Mouse (Mus musculus): ENCODE measurements around the gene Gypa. TPM values are rescaled to one million over a fixed set of nuclear protein-coding genes. Genes with fewer than 3 reads are reported as not detected.
A peak's percentile ranks its signal among the peaks of the same experiment; 100 is the strongest.

Gypa gene
- polyA plus RNA-seq, 1 experiment from 2014 or later: 61.0 TPM

- Histone ChIP-seq H3K4me1 (ENCODE audit: control insufficient read depth, insufficient read depth, low read length) (no peaks in the 10 kb centered on the region), H3K4me2 (no peak overlapping the region), H3K9me3 (replicated peaks; ENCODE audit: control insufficient read depth, low read length) (no peaks in the 10 kb centered on the region), H3K27ac (ENCODE audit: low read depth, low read length) (no peak overlapping the region), H3K9ac (ENCODE audit: low read depth, low read length) (no peak overlapping the region), H3K36me3 (ENCODE audit: control insufficient read depth, insufficient read depth, low read length) (no peaks in the 10 kb centered on the region), H3K4me3 (ENCODE audit: low read depth, low read length) (no peak overlapping the region), H3K27me3 (ENCODE audit: control insufficient read depth, insufficient read depth, low read length) (no peaks in the 10 kb centered on the region)
- WGBS (ENCODE audit: insufficient replicate concordance): 61% methylated on average over 6 of the region's 6 CpGs
- ATAC-seq (replicated peaks; ENCODE audit: insufficient number of reproducible peaks, low FRiP score, low TSS enrichment): no peak
Observed at GRCm38 (mm10) chr8:80482173-80482572, 11.4 kb upstream of the Gypa start.

GRCm38 (mm10) chr8:80482822-80483774 is 10.5 kb upstream of the Gypa start:
- Histone ChIP-seq H3K9ac (ENCODE audit: low read depth, low read length) (no peak overlapping the region), H3K27ac (ENCODE audit: low read depth, low read length) (no peak overlapping the region), H3K9me3 (replicated peaks; ENCODE audit: control insufficient read depth, low read length) (no peaks in the 10 kb centered on the region), H3K4me2 (peak overlapping the region; percentile 47), H3K4me1 (ENCODE audit: control insufficient read depth, insufficient read depth, low read length) (no peaks in the 10 kb centered on the region), H3K27me3 (ENCODE audit: control insufficient read depth, insufficient read depth, low read length) (no peaks in the 10 kb centered on the region), H3K4me3 (ENCODE audit: low read depth, low read length) (no peak overlapping the region), H3K36me3 (ENCODE audit: control insufficient read depth, insufficient read depth, low read length) (no peaks in the 10 kb centered on the region)
- ATAC-seq (replicated peaks; ENCODE audit: insufficient number of reproducible peaks, low FRiP score, low TSS enrichment): no peak
- WGBS (ENCODE audit: insufficient replicate concordance): 39% methylated on average over 16 of the region's 16 CpGs

GRCm38 (mm10) chr8:80491562-80491961 is 2.0 kb upstream of the Gypa start:
- Histone ChIP-seq H3K4me1 (ENCODE audit: control insufficient read depth, insufficient read depth, low read length) (no peaks in the 10 kb centered on the region), H3K36me3 (ENCODE audit: control insufficient read depth, insufficient read depth, low read length) (no peaks in the 10 kb centered on the region), H3K9me3 (replicated peaks; ENCODE audit: control insufficient read depth, low read length) (no peaks in the 10 kb centered on the region), H3K27ac (ENCODE audit: low read depth, low read length) (no peak overlapping the region), H3K4me2 (no peak overlapping the region), H3K27me3 (ENCODE audit: control insufficient read depth, insufficient read depth, low read length) (no peaks in the 10 kb centered on the region), H3K9ac (ENCODE audit: low read depth, low read length) (no peak overlapping the region), H3K4me3 (ENCODE audit: low read depth, low read length) (no peak overlapping the region)
- 37% methylated on average over 1 of the region's 1 CpGs for WGBS (ENCODE audit: insufficient replicate concordance)
- no peak for ATAC-seq (replicated peaks; ENCODE audit: insufficient number of reproducible peaks, low FRiP score, low TSS enrichment)

- peak overlapping the region; percentile 55; the same call in 1 of the 2 replicates for H3K27ac ChIP-seq (ENCODE audit: low read depth, low read length)
- under 1% methylated on average over 16 of the region's 16 CpGs for WGBS (ENCODE audit: insufficient replicate concordance)
- no peak for ATAC-seq (replicated peaks; ENCODE audit: insufficient number of reproducible peaks, low FRiP score, low TSS enrichment)
Observed at GRCm38 (mm10) chr8:80492987-80493441, 567 bp upstream of the Gypa start.

GRCm38 (mm10) chr8:80494346-80494660 is 722 bp downstream of the Gypa start:
- Histone ChIP-seq H3K4me2 (no peak overlapping the region), H3K27ac (ENCODE audit: low read depth, low read length) (peak overlapping the region; percentile 58; the same call in 1 of the 2 replicates), H3K9me3 (replicated peaks; ENCODE audit: control insufficient read depth, low read length) (no peaks in the 10 kb centered on the region), H3K4me1 (ENCODE audit: control insufficient read depth, insufficient read depth, low read length) (no peaks in the 10 kb centered on the region), H3K4me3 (ENCODE audit: low read depth, low read length) (peak overlapping the region; percentile 18; the same call in 1 of the 2 replicates), H3K27me3 (ENCODE audit: control insufficient read depth, insufficient read depth, low read length) (no peaks in the 10 kb centered on the region), H3K36me3 (ENCODE audit: control insufficient read depth, insufficient read depth, low read length) (no peaks in the 10 kb centered on the region), H3K9ac (ENCODE audit: low read depth, low read length) (peak overlapping the region; percentile 43; the same call in 1 of the 2 replicates)
- ATAC-seq (replicated peaks; ENCODE audit: insufficient number of reproducible peaks, low FRiP score, low TSS enrichment): no peak
- 78% methylated on average over 2 of the region's 2 CpGs for WGBS (ENCODE audit: insufficient replicate concordance)

More at GRCm38 (mm10) chr8:80492987-80493441, 567 bp upstream of the Gypa start:
- Histone ChIP-seq H3K9me3 (replicated peaks; ENCODE audit: control insufficient read depth, low read length) (no peaks in the 10 kb centered on the region), H3K36me3 (ENCODE audit: control insufficient read depth, insufficient read depth, low read length) (no peaks in the 10 kb centered on the region), H3K4me1 (ENCODE audit: control insufficient read depth, insufficient read depth, low read length) (no peaks in the 10 kb centered on the region), H3K4me3 (ENCODE audit: low read depth, low read length) (peak overlapping the region; percentile 51), H3K9ac (ENCODE audit: low read depth, low read length) (peak overlapping the region; percentile 74), H3K27me3 (ENCODE audit: control insufficient read depth, insufficient read depth, low read length) (no peaks in the 10 kb centered on the region), H3K4me2 (peak overlapping the region; percentile 78)

- H3K4me1 ChIP-seq (ENCODE audit: control insufficient read depth, insufficient read depth, low read length): no peaks in the 10 kb centered on the region
- 82% methylated on average over 5 of the region's 5 CpGs for WGBS (ENCODE audit: insufficient replicate concordance)
- peak overlapping the region; percentile 28; the same call in 1 of the 2 replicates for H3K4me3 ChIP-seq (ENCODE audit: low read depth, low read length)
- no peaks in the 10 kb centered on the region for H3K27me3 ChIP-seq (ENCODE audit: control insufficient read depth, insufficient read depth, low read length)
- H3K4me2 ChIP-seq: no peak overlapping the region
- 0 out of 2 replicates have a peak, but pooled peaks have one; percentile 46 for ATAC-seq (replicated peaks; ENCODE audit: insufficient number of reproducible peaks, low FRiP score, low TSS enrichment)
- H3K9me3 ChIP-seq (replicated peaks; ENCODE audit: control insufficient read depth, low read length): no peaks in the 10 kb centered on the region
- no peaks in the 10 kb centered on the region for H3K36me3 ChIP-seq (ENCODE audit: control insufficient read depth, insufficient read depth, low read length)
- 0 out of 2 replicates have a peak overlapping the region, but pooled peaks have one; percentile 44 for H3K9ac ChIP-seq (ENCODE audit: low read depth, low read length)
- H3K27ac ChIP-seq (ENCODE audit: low read depth, low read length): peak overlapping the region; percentile 46; the same call in 1 of the 2 replicates
Observed at GRCm38 (mm10) chr8:80494819-80495218, 1.2 kb downstream of the Gypa start.

- no peak overlapping the region; the same call in 1 of the 2 replicates for H3K9ac ChIP-seq (ENCODE audit: low read depth, low read length)
- 81% methylated on average over 6 of the region's 6 CpGs for WGBS (ENCODE audit: insufficient replicate concordance)
- H3K9me3 ChIP-seq (replicated peaks; ENCODE audit: control insufficient read depth, low read length): no peaks in the 10 kb centered on the region
- H3K4me2 ChIP-seq: no peak overlapping the region
- no peaks in the 10 kb centered on the region for H3K4me1 ChIP-seq (ENCODE audit: control insufficient read depth, insufficient read depth, low read length)
- H3K27ac ChIP-seq (ENCODE audit: low read depth, low read length): 0 out of 2 replicates have a peak overlapping the region, but pooled peaks have one; percentile 36
- peak overlapping the region; percentile 22; the same call in 1 of the 2 replicates for H3K4me3 ChIP-seq (ENCODE audit: low read depth, low read length)
- no peaks in the 10 kb centered on the region for H3K36me3 ChIP-seq (ENCODE audit: control insufficient read depth, insufficient read depth, low read length)
- H3K27me3 ChIP-seq (ENCODE audit: control insufficient read depth, insufficient read depth, low read length): no peaks in the 10 kb centered on the region
- ATAC-seq (replicated peaks; ENCODE audit: insufficient number of reproducible peaks, low FRiP score, low TSS enrichment): no peak
Observed at GRCm38 (mm10) chr8:80495527-80495926, 1.9 kb downstream of the Gypa start.

- Histone ChIP-seq H3K9me3 (replicated peaks; ENCODE audit: control insufficient read depth, low read length) (no peaks in the 10 kb centered on the region), H3K4me1 (ENCODE audit: control insufficient read depth, insufficient read depth, low read length) (no peaks in the 10 kb centered on the region), H3K4me3 (ENCODE audit: low read depth, low read length) (peak overlapping the region; percentile 20), H3K27me3 (ENCODE audit: control insufficient read depth, insufficient read depth, low read length) (no peaks in the 10 kb centered on the region), H3K9ac (ENCODE audit: low read depth, low read length) (0 out of 2 replicates have a peak overlapping the region, but pooled peaks have one; percentile 6), H3K4me2 (peak overlapping the region; percentile 42), H3K27ac (ENCODE audit: low read depth, low read length) (peak overlapping the region; percentile 30), H3K36me3 (ENCODE audit: control insufficient read depth, insufficient read depth, low read length) (no peaks in the 10 kb centered on the region)
- 80% methylated on average over 4 of the region's 4 CpGs for WGBS (ENCODE audit: insufficient replicate concordance)
- ATAC-seq (replicated peaks; ENCODE audit: insufficient number of reproducible peaks, low FRiP score, low TSS enrichment): no peak
Observed at GRCm38 (mm10) chr8:80497323-80497722, 3.7 kb downstream of the Gypa start.

Data from heart, embryonic 11.5 days (tissue).